Mouse (Mus musculus) limb, embryonic 11.5 days (tissue): ENCODE data around the gene Zfhx2. TPM values are rescaled to one million over a fixed set of nuclear protein-coding genes. Genes with fewer than 3 reads are reported as not detected.

ENCODE experiments used
- ATAC-seq: fragments of 200-750 bp; cut with Nextera tagmentation; 2 replicates; pipeline ENCODE4 v1.8.0; 2017; ENCODE audit warnings: low read depth; ENCODE audit not compliant: insufficient number of reproducible peaks, low FRiP score, low TSS enrichment
- DNase-seq: peaks from one replicate; pipeline ENCODE4 v3.0.0-alpha.2; 2015; ENCODE audit warnings: low spot score
- H3K27ac ChIP-seq: fragments of 300-500 bp; sonication (generic); replicated peaks from 2 replicates; pipeline ENCODE4 v1.5.1; 2014; ENCODE audit warnings: low read depth, mild to moderate bottlenecking, low read length
- H3K27me3 ChIP-seq: fragments of 300-500 bp; sonication (generic); 2 replicates; pipeline ENCODE4 v1.6.1; 2014; ENCODE audit warnings: mild to moderate bottlenecking, low read length, mixed read lengths; ENCODE audit not compliant: control insufficient read depth, insufficient read depth
- H3K36me3 ChIP-seq: fragments of 300-500 bp; sonication (generic); 2 replicates; pipeline ENCODE4 v1.6.1; 2014; ENCODE audit warnings: mild to moderate bottlenecking, low read length, moderate library complexity, mixed read lengths; ENCODE audit not compliant: control insufficient read depth, insufficient read depth
- H3K4me1 ChIP-seq: fragments of 300-500 bp; sonication (generic); 2 replicates; pipeline ENCODE4 v1.6.1; 2014; ENCODE audit warnings: low read length, mixed read lengths; ENCODE audit not compliant: control insufficient read depth, insufficient read depth
- H3K4me2 ChIP-seq: fragments of 300-500 bp; sonication (generic); 2 replicates; pipeline ENCODE4 v1.6.1; 2014; ENCODE audit warnings: low read depth, mild to moderate bottlenecking, moderate library complexity; ENCODE audit not compliant: severe bottlenecking
- H3K4me3 ChIP-seq: fragments of 300-500 bp; sonication (generic); 2 replicates; pipeline ENCODE4 v1.5.1; 2014; ENCODE audit warnings: low read depth, low read length
- H3K9ac ChIP-seq: fragments of 300-500 bp; sonication (generic); 2 replicates; pipeline ENCODE4 v1.6.1; 2014; ENCODE audit warnings: mild to moderate bottlenecking, low read length
- H3K9me3 ChIP-seq: fragments of 300-500 bp; sonication (generic); 2 replicates; pipeline ENCODE4 v1.6.1; 2016; ENCODE audit warnings: low read length; ENCODE audit not compliant: control insufficient read depth
- WGBS: fragments of 180-500 bp; shearing (Covaris S2); extraction: QIAGEN DNeasy Blood & Tissue Kit; methylation state at CpG from one replicate; pipeline ENCODE4 v1.1.7; 2014; 5-methylcytosine and 5-hydroxymethylcytosine counted together
- polyA plus RNA-seq: library from polyadenylated mRNA; unstranded; fragments of >200 nt; fragmentation: Nextera tagmentation; extraction: Ambion mirVana; gene quantifications from 2 replicates; pipeline ENCODE4 v1.2.1, GENCODE M21; 2014

The Zfhx2 gene
- polyA plus RNA-seq, 1 experiment from 2014 or later: 4.8 TPM

DNA sequence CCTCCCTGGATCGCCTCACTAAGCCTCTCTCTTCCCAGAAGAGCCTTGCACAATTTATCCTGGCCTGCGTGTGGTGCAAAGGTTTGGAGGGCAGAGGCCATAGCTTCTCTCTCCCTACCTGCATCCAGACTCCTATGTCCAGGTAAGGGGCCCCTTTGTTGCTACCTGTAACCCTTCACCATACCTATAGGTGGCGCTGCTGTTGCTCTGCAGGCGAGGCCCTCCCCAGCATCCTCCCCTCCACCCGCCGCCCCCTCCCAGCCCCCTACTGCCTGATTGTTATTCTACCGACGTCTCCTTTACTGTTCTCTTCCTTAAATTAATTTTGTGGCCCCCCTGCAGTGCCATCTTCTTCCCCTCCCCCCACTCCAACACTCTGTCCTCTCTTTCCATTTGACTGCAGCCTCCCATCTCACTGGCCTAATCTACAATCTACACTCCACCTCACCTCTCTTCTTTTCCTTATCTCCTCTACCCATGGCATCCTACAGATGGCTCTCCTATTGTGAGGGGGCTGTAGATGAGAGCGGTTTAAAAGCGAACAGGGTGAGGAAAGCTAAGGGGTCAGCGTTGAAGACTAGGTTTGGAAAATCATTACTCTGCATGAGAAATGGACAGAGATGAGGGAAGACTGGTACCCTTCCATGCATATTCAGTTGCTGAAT lies 63.0 kb downstream of the Zfhx2 start:
- Histone ChIP-seq H3K4me3 (no peak overlapping the region), H3K4me1 (peaks cover 8% of the 10 kb centered on the region; the same call in 1 of the 2 replicates), H3K27me3 (no peaks in the 10 kb centered on the region), H3K9ac (no peak overlapping the region), H3K36me3 (0 out of 2 replicates have a peak, but pooled peaks cover 3% of the 10 kb centered on the region), H3K27ac (no peak overlapping the region), H3K9me3 (no peaks in the 10 kb centered on the region), H3K4me2 (no peak overlapping the region)
- ATAC-seq (no peak), DNase-seq (peak; percentile 40)
- 8% methylated on average over 11 of the region's 11 CpGs for WGBS

DNA sequence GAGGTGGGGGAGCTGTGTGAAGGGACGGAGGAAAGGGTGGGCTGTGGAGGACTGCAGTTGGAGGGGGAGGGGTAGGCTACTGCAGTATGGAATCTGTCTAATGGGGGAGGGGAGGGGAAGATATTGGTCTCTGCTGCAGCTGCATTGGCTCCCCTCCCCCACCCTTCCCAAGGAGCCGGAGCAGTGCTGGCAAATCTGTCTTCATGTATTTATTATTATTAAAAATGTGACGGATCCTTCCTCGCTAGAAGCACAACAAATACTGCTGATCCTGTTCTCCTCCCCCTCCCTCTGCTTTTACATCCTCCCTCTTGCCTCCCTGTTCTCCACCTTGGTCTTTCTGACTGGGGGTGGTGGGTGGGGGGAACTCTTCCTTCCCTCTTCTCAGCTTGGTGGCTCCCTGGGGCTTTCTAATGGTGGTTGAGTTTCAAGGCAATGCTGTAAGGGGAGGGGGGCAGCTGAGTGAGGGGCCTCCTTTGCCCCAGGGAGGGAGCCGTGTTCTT lies 63.7 kb downstream of the Zfhx2 start:
- DNase-seq (peak; percentile 23), ATAC-seq (peak; percentile 65; the same call in 1 of the 2 replicates)
- H3K4me1 ChIP-seq: peaks cover 8% of the 10 kb centered on the region; the same call in 1 of the 2 replicates
- H3K27ac ChIP-seq: no peak overlapping the region
- no peak overlapping the region for H3K9ac ChIP-seq
- no peak overlapping the region; the same call in 1 of the 2 replicates for H3K4me2 ChIP-seq
- 12% methylated on average over 4 of the region's 5 CpGs for WGBS
- no peaks in the 10 kb centered on the region for H3K9me3 ChIP-seq
- H3K36me3 ChIP-seq: 0 out of 2 replicates have a peak, but pooled peaks cover 5% of the 10 kb centered on the region
- no peaks in the 10 kb centered on the region for H3K27me3 ChIP-seq
- H3K4me3 ChIP-seq: no peak overlapping the region

DNA sequence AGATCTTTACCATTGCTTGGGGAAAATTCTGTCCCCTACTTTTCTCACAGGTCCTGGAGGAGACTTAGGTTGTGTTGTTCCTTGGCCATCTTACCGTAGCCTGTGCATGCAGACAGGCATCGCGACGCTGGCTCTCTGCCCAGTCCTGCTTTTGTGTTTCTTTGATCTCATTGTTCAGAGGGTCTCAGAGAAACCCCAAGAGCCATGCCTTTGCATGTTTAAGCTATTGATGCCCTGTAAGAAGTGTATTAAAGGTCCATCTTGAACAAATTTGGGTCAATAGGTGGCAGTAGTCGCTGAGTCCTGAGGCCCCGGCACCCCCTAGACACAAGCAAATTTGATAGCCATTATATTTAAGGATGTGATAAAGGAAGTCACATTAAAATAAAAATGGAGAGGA lies 64.5 kb downstream of the Zfhx2 start:
- Histone ChIP-seq H3K9me3 (no peaks in the 10 kb centered on the region), H3K4me1 (peaks cover 8% of the 10 kb centered on the region; the same call in 1 of the 2 replicates), H3K9ac (no peak overlapping the region), H3K4me2 (no peak overlapping the region), H3K27me3 (no peaks in the 10 kb centered on the region), H3K27ac (no peak overlapping the region), H3K36me3 (0 out of 2 replicates have a peak, but pooled peaks cover 9% of the 10 kb centered on the region), H3K4me3 (no peak overlapping the region)
- no peak for ATAC-seq
- no peak for DNase-seq
- WGBS: 49% methylated on average over 6 of the region's 6 CpGs

DNA sequence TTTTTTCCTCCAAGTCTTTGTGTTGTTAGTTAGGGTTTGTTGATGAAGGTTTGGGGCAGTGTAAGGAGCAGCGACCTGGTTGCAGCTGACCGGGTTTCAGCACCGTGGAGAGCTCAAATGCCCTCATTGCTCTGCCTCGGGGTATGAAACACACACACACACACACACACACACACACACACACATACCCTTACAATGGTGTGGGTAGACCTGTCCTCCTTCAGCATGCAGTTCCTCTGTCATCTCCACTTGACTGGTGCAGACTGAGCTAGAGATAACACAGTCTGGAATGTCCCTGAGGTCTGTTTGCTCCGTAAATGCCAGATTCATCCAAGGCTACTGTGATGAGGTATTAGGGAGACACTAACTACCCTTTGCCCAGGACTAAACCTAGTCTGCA lies 64.9 kb downstream of the Zfhx2 start:
- DNase-seq: peak; percentile 66
- Histone ChIP-seq H3K27me3 (no peaks in the 10 kb centered on the region), H3K9ac (no peak overlapping the region), H3K9me3 (no peaks in the 10 kb centered on the region), H3K36me3 (0 out of 2 replicates have a peak, but pooled peaks cover 9% of the 10 kb centered on the region), H3K27ac (no peak overlapping the region), H3K4me3 (no peak overlapping the region), H3K4me2 (no peak overlapping the region), H3K4me1 (peaks cover 8% of the 10 kb centered on the region; the same call in 1 of the 2 replicates)
- no peak for ATAC-seq
- 19% methylated on average over 5 of the region's 5 CpGs for WGBS

DNA sequence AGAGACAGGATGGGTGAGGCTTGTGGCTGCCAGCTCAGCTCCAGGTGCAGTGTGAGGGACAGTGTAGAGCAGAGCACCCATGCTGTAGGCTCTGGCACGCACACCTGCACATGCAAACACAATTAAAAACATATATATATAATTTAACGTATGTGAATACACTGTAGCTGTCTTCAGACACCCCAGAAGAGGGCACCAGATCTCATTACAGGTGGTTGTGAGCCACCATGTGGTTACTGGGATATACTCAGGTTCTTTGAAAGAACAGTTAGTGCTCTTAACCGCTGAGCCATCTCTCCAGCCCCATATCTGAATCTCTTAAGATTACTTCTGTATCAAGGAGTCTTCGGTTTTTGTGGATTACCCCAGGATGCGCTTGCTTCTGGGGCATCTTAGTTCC lies 66.6 kb downstream of the Zfhx2 start:
- Histone ChIP-seq H3K9me3 (no peaks in the 10 kb centered on the region), H3K4me1 (peaks cover 8% of the 10 kb centered on the region; the same call in 1 of the 2 replicates), H3K4me2 (no peak overlapping the region), H3K27me3 (no peaks in the 10 kb centered on the region), H3K4me3 (no peak overlapping the region), H3K9ac (no peak overlapping the region), H3K27ac (no peak overlapping the region), H3K36me3 (peaks cover 15% of the 10 kb centered on the region; the same call in 1 of the 2 replicates)
- ATAC-seq: no peak
- no peak for DNase-seq
- 83% methylated on average over 5 of the region's 5 CpGs for WGBS

DNA sequence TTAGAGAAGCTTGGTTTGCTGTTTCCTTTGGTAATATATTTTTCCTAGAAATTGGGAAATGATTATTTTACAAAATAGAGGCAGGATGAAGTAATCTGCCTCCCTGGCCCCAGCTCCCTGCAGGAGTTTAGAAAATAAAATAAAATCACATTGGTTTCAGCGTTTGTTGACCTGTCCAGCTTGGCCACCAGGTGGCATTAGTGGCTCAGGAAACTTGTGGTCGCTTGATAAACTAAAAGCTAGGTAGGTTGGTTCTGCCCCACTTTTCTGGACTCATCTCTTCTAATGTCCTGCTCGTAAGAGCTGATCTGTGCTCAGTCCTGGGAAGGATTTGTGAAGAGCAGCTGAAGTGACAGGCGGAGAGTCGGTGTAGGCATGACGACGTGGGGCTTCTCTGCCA lies 67.9 kb downstream of the Zfhx2 start:
- peaks cover 15% of the 10 kb centered on the region; the same call in 1 of the 2 replicates for H3K36me3 ChIP-seq
- no peak overlapping the region for H3K4me2 ChIP-seq
- H3K27ac ChIP-seq: no peak overlapping the region
- no peak overlapping the region for H3K4me3 ChIP-seq
- DNase-seq: peak; percentile 78
- no peak for ATAC-seq
- H3K9ac ChIP-seq: no peak overlapping the region
- H3K27me3 ChIP-seq: no peaks in the 10 kb centered on the region
- WGBS: 67% methylated on average over 7 of the region's 7 CpGs
- peaks cover 8% of the 10 kb centered on the region; the same call in 1 of the 2 replicates for H3K4me1 ChIP-seq
- no peaks in the 10 kb centered on the region for H3K9me3 ChIP-seq

DNA sequence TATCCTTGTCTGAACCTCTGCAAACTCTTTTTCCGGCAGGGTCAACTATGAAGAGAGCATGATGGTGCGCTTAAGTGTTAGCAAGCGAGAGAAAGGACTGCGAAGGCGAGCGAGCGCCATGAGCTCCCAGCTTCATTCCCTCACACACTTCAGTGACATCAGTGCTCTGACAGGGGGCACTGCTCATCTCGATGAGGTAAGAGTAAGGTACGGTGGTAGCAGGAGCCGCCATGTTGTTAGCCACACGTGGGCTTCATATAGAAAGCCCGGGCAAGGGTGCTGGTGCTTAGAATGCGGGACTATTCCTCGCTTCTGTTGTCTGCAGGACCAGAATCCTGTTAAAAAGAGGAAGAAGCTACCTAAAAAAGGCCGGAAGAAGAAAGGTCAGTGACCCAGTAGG lies 69.1 kb downstream of the Zfhx2 start:
- H3K9me3 ChIP-seq: no peaks in the 10 kb centered on the region
- H3K27ac ChIP-seq: no peak overlapping the region
- DNase-seq: no peak
- H3K36me3 ChIP-seq: peaks cover 15% of the 10 kb centered on the region; the same call in 1 of the 2 replicates
- no peak overlapping the region for H3K9ac ChIP-seq
- ATAC-seq: no peak
- no peak overlapping the region for H3K4me3 ChIP-seq
- no peak overlapping the region for H3K4me2 ChIP-seq
- H3K4me1 ChIP-seq: 0 out of 2 replicates have a peak, but pooled peaks cover 4% of the 10 kb centered on the region
- WGBS: 89% methylated on average over 15 of the region's 15 CpGs
- no peaks in the 10 kb centered on the region for H3K27me3 ChIP-seq

DNA sequence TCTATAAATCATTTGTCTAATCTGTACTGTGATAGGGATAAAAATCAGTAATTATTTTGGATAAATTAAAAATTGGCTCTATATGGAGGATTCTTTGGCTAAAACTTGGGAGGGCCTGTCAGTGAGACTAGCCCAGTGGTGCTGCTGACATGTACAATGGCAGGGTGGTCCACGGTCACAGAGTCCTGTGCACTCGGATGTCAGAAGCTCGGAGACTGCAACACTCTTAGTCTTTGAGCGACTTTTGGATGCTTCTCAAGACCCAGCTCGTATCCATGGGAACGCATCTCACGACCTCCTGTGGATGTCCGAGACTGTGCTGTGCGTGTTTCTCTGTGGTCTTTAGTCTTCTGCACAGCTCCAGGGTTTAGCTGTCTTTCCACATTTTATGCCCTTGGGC lies 71.7 kb downstream of the Zfhx2 start:
- DNase-seq (no peak), ATAC-seq (no peak)
- Histone ChIP-seq H3K4me2 (no peak overlapping the region), H3K9me3 (no peaks in the 10 kb centered on the region), H3K9ac (no peak overlapping the region), H3K4me1 (no peaks in the 10 kb centered on the region), H3K36me3 (peaks cover 15% of the 10 kb centered on the region; the same call in 1 of the 2 replicates), H3K27me3 (no peaks in the 10 kb centered on the region), H3K27ac (no peak overlapping the region), H3K4me3 (no peak overlapping the region)
- 91% methylated on average over 9 of the region's 9 CpGs for WGBS
